16 mouse cellular contexts compared by ENCODE assay signal in the genomic region with DNA sequence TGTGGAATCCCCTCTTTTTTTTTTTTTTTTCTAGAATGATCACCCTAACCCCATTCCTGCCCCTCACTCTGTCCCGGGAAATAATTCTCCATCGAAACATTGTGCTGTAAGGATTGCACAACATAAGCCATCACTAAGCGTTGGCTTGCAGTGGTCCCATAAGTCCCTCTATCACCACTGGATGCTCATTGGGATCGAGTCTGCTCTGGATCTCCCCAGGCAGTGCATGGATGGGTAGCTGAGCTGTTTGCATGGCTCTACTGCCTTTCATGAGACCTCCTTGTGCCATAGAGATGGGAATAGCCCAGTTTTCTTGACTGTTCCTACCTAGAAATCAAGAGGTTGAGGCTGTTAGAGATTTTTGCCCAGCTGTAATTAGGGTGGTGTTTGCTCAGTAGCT.
"Had no signal": no experiment of that assay in that cellular context is flagged by ENCODE, and none has a peak within 500 bp of the region (broad histone marks: within the 10 kb centered on the region; RNA-seq: fewer than 3 reads in every experiment).

No protein-coding gene starts in this region.

- H3K9me3 ChIP-seq: neural tube, embryonic 13.5 days; neural tube, embryonic 15.5 days; stomach, embryonic 15.5 days had no signal

- H3K36me3 ChIP-seq: neural tube, embryonic 13.5 days; neural tube, embryonic 15.5 days; stomach, embryonic 15.5 days had no signal

- DNase-seq: retina, postnatal 1 day; right cerebral cortex, adult 18-20 months; right cerebral cortex, postnatal 14 days; right cerebral cortex, postnatal 25 days; right cerebral cortex, postnatal 4 days; spleen, adult 18-20 months; thymus, adult 18-20 months; thymus, adult 2 months; thymus, postnatal 14 days; thymus, postnatal 25 days; thymus, postnatal 36 days; thymus, postnatal 4 days had no signal

- H3K4me1 ChIP-seq: neural tube, embryonic 13.5 days; stomach, embryonic 15.5 days had no signal

- H3K27me3 ChIP-seq: neural tube, embryonic 13.5 days; neural tube, embryonic 15.5 days; stomach, embryonic 15.5 days had no signal

- H3K9ac ChIP-seq: neural tube, embryonic 13.5 days; neural tube, embryonic 15.5 days; stomach, embryonic 15.5 days had no signal

- H3K4me3 ChIP-seq: neural tube, embryonic 13.5 days; neural tube, embryonic 15.5 days; stomach, embryonic 15.5 days had no signal

- H3K4me2 ChIP-seq: neural tube, embryonic 13.5 days; neural tube, embryonic 15.5 days; stomach, embryonic 15.5 days had no signal

- H3K27ac ChIP-seq: neural tube, embryonic 13.5 days; neural tube, embryonic 15.5 days; stomach, embryonic 15.5 days; stomach, postnatal 0 days had no signal
